Mouse (Mus musculus) G1E (cell line): ENCODE results near the gene Aven. TPM values are rescaled to one million over a fixed set of nuclear protein-coding genes. Genes with fewer than 3 reads are reported as not detected.

ENCODE experiments used
- ATAC-seq: 2 replicates; pipeline ENCODE4 v1.8.0; 2016; ENCODE audit warnings: mild to moderate bottlenecking; ENCODE audit not compliant: insufficient number of reproducible peaks, poor library complexity, low FRiP score, severe bottlenecking; ENCODE audit errors: extremely low read depth
- DNase-seq: peaks from one replicate; pipeline ENCODE4 v3.0.0; 2012; ENCODE audit warnings: low spot score
- H3K27me3 ChIP-seq: 2 replicates; pipeline ENCODE4 v1.6.1; 2012; ENCODE audit warnings: mild to moderate bottlenecking, low read length, inconsistent platforms; ENCODE audit not compliant: insufficient read depth
- H3K36me3 ChIP-seq: replicated peaks from 2 replicates; pipeline ENCODE3; 2012; ENCODE audit warnings: mild to moderate bottlenecking, inconsistent platforms
- H3K4me1 ChIP-seq: 2 replicates; pipeline ENCODE4 v1.6.1; 2012; ENCODE audit warnings: low read depth, low read length, inconsistent platforms, mixed read lengths; ENCODE audit not compliant: insufficient read depth
- H3K4me3 ChIP-seq: 2 replicates; pipeline ENCODE4 v1.5.1; 2012; ENCODE audit warnings: low read depth, mild to moderate bottlenecking, inconsistent platforms, low read length, moderate library complexity, mixed read lengths
- H3K9me3 ChIP-seq: replicated peaks from 2 replicates; pipeline ENCODE4 v1.6.1; 2012; ENCODE audit warnings: inconsistent platforms
- CTCF ChIP-seq: IDR thresholded peaks from 2 replicates; pipeline ENCODE4 v1.5.1; 2012; ENCODE audit warnings: low read depth, low read length, inconsistent platforms, mixed read lengths
- GATA1 ChIP-seq: IDR thresholded peaks from 2 replicates; pipeline ENCODE4 v1.6.1; 2012; ENCODE audit warnings: borderline replicate concordance, low read length, inconsistent platforms, mixed read lengths
- GATA2 ChIP-seq: IDR thresholded peaks from 2 replicates; pipeline ENCODE4 v1.6.1; 2012; ENCODE audit warnings: low read depth, low read length, inconsistent platforms, borderline replicate concordance
- POLR2AphosphoS5 ChIP-seq: IDR thresholded peaks from 2 replicates; pipeline ENCODE4 v1.6.1; 2012; ENCODE audit warnings: low read depth, low read length, inconsistent platforms; ENCODE audit not compliant: insufficient replicate concordance
- TAL1 ChIP-seq: conservative IDR thresholded peaks from 2 replicates; pipeline ENCODE4 v1.6.1; 2012; ENCODE audit warnings: low read depth, low read length, inconsistent platforms, mixed read lengths
- polyA plus RNA-seq: library from polyadenylated mRNA; stranded (reverse); fragments of >175 nt; gene quantifications from 2 replicates; pipeline ENCODE4 v1.2.3, GENCODE M21; 2012
- total RNA-seq, 2 experiments: library from RNA; stranded (forward) in 1 of 2; stranded (reverse) in 1 of 2; fragments of 200-1000 nt in 1 of 2; fragments of >200 nt in 1 of 2; fragmentation: Nextera tagmentation in 1 of 2; gene quantifications; 2 replicates each; pipeline ENCODE4 v1.2.3; 2014 to 2017

Gene Aven
- total and polyA plus RNA-seq, 3 experiments = 6.9 to 25.5 (median 9.8) TPM

- Histone ChIP-seq H3K9me3 (no peaks in the 10 kb centered on the region), H3K36me3 (peaks cover 27% of the 10 kb centered on the region)
- ATAC-seq = peak; percentile 95
Measured at GRCm38 (mm10) chr2:112501209-112501608, 8.4 kb downstream of the Aven start.

GRCm38 (mm10) chr2:112503978-112504377 is 11.2 kb downstream of the Aven start:
- peaks cover 66% of the 10 kb centered on the region for H3K4me1 ChIP-seq
- H3K27me3 ChIP-seq = no peaks in the 10 kb centered on the region
- DNase-seq (no peak), ATAC-seq (no peak)
- peaks cover 19% of the 10 kb centered on the region for H3K36me3 ChIP-seq
- no peaks in the 10 kb centered on the region for H3K9me3 ChIP-seq
- TF ChIP-seq GATA2 (no peak), TAL1 (no peak), GATA1 (no peak), CTCF (no peak), POLR2AphosphoS5 (no peak)
- H3K4me3 ChIP-seq = no peak overlapping the region

More at GRCm38 (mm10) chr2:112501209-112501608, 8.4 kb downstream of the Aven start:
- DNase-seq = peak; percentile 66
- Histone ChIP-seq H3K4me1 (peaks cover 57% of the 10 kb centered on the region), H3K27me3 (no peaks in the 10 kb centered on the region), H3K4me3 (peak overlapping the region; percentile 33; the same call in 1 of the 2 replicates)
- TF ChIP-seq POLR2AphosphoS5 = no peak
- TF ChIP-seq CTCF = no peak
- TF ChIP-seq GATA1 = no peak

GRCm38 (mm10) chr2:112506841-112507435 is 14.2 kb downstream of the Aven start:
- ATAC-seq = no peak
- Histone ChIP-seq H3K9me3 (no peaks in the 10 kb centered on the region), H3K36me3 (peaks cover 16% of the 10 kb centered on the region), H3K4me3 (no peak overlapping the region), H3K4me1 (peaks cover 62% of the 10 kb centered on the region), H3K27me3 (no peaks in the 10 kb centered on the region)
- DNase-seq = no peak
- TF ChIP-seq POLR2AphosphoS5 = no peak
- no peak for TF ChIP-seq TAL1
- TF ChIP-seq CTCF = no peak
- TF ChIP-seq GATA1 = no peak
- TF ChIP-seq GATA2 = no peak

DNA sequence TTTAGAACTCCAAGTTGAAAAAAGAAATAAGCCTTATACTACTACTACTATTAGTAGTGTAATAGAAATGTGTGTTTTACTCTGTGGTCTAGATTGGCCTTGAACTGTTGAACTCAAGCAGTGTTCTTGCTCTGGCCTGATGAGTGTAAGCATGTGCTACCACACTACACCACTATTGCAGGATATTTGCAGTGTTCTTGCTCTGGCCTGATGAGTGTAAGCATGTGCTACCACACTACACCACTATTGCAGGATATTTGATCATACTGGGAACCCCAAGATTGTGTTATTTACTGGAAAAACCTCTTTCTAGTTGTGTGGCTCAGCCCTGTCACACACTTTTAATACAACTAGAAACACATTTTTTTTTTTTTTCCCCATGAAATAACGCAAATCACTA is 14.7 kb downstream of the Aven start:
- H3K9me3 ChIP-seq = no peaks in the 10 kb centered on the region
- ATAC-seq = no peak
- no peak for DNase-seq
- peaks cover 15% of the 10 kb centered on the region for H3K36me3 ChIP-seq
- TF ChIP-seq TAL1 (no peak), GATA2 (no peak), POLR2AphosphoS5 (no peak), GATA1 (no peak), CTCF (no peak)
- no peaks in the 10 kb centered on the region for H3K27me3 ChIP-seq
- H3K4me1 ChIP-seq = peaks cover 61% of the 10 kb centered on the region
- no peak overlapping the region for H3K4me3 ChIP-seq

GRCm38 (mm10) chr2:112510140-112510539 is 17.4 kb downstream of the Aven start:
- peaks cover 53% of the 10 kb centered on the region for H3K4me1 ChIP-seq
- DNase-seq (peak; percentile 55), ATAC-seq (peak; percentile 97)
- H3K36me3 ChIP-seq = peaks cover 14% of the 10 kb centered on the region
- no peaks in the 10 kb centered on the region for H3K27me3 ChIP-seq
- no peaks in the 10 kb centered on the region for H3K9me3 ChIP-seq
- H3K4me3 ChIP-seq = no peak overlapping the region; the same call in 1 of the 2 replicates
- TF ChIP-seq POLR2AphosphoS5 (no peak), TAL1 (peak; percentile 58)

DNA sequence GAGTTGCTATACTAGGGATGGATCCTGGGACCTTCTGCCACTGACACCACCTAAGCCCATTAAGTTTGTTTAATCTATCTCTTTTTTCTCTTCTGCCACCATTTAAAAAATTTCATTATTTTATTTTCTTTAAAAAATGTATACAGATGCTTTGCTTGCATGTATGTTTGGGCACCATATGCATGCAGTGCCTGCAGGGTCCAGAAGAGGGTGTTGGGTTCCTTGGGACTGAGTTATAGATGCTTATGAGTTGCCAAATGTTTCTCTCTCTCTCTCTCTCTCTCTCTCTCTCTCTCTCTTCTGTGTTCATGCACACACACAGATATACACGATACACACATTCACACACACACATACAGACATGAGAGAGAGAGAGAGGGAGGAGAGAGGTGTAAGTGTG is 20.3 kb downstream of the Aven start:
- no peaks in the 10 kb centered on the region for H3K9me3 ChIP-seq
- TF ChIP-seq GATA2 = no peak
- peaks cover 26% of the 10 kb centered on the region for H3K36me3 ChIP-seq
- no peak for DNase-seq
- peaks cover 32% of the 10 kb centered on the region for H3K4me1 ChIP-seq
- no peak overlapping the region for H3K4me3 ChIP-seq
- no peaks in the 10 kb centered on the region for H3K27me3 ChIP-seq
- ATAC-seq = no peak

- TF ChIP-seq CTCF (no peak), POLR2AphosphoS5 (no peak), GATA2 (no peak), TAL1 (no peak), GATA1 (no peak)
- Histone ChIP-seq H3K4me3 (no peak overlapping the region), H3K9me3 (no peaks in the 10 kb centered on the region), H3K4me1 (peaks cover 13% of the 10 kb centered on the region; the same call in 1 of the 2 replicates), H3K36me3 (peaks cover 33% of the 10 kb centered on the region), H3K27me3 (no peaks in the 10 kb centered on the region)
- DNase-seq (no peak), ATAC-seq (no peak)
Measured at GRCm38 (mm10) chr2:112516728-112517127, 24.0 kb downstream of the Aven start.
